Mouse (Mus musculus) right cerebral cortex, adult 18-20 months (tissue): ENCODE results near the gene Pdia4.
A peak's percentile ranks its signal among the peaks of the same experiment; 100 is the strongest.
"Not testable (repeated sequence)": the region's sequence is repeated elsewhere in the genome, so short reads cannot be mapped to it uniquely, and the experiment has no call there.

Experiments
- DNase-seq: peaks from one replicate; pipeline ENCODE4 v3.0.0; 2022; ENCODE audit warnings: mixed read lengths

The Pdia4 gene

GRCm38 (mm10) chr6:47813257-47813878, at the start of gene Pdia4:
Pdia4 (minus strand) TSS chr6:47813430.
- DNase-seq: peak; percentile 99

- not testable (repeated sequence) for DNase-seq
Observed at GRCm38 (mm10) chr6:47857729-47858128, 44.5 kb upstream of the Pdia4 start.

- DNase-seq: no peak
Observed at GRCm38 (mm10) chr6:47857241-47857640, 44.0 kb upstream of the Pdia4 start.

GRCm38 (mm10) chr6:47845779-47846178, 32.5 kb upstream of the Pdia4 start:
- no peak for DNase-seq

- DNase-seq: no peak
Observed at GRCm38 (mm10) chr6:47842337-47842736, 29.1 kb upstream of the Pdia4 start.

- DNase-seq: no peak
Observed at GRCm38 (mm10) chr6:47841831-47842230, 28.6 kb upstream of the Pdia4 start.

- no peak for DNase-seq
Observed at GRCm38 (mm10) chr6:47841077-47841476, 27.8 kb upstream of the Pdia4 start.

GRCm38 (mm10) chr6:47837630-47838029, 24.4 kb upstream of the Pdia4 start:
- no peak for DNase-seq

- DNase-seq: peak; percentile 28
Observed at GRCm38 (mm10) chr6:47835984-47836521, 22.8 kb upstream of the Pdia4 start.

GRCm38 (mm10) chr6:47835482-47835983, 22.3 kb upstream of the Pdia4 start, which contains the start of gene Zfp398:
Zfp398 (plus strand) TSS chr6:47835661.
- peak; percentile 96 for DNase-seq

GRCm38 (mm10) chr6:47832220-47832619, 19.0 kb upstream of the Pdia4 start:
- DNase-seq: no peak

- DNase-seq: peak; percentile 93
Observed at GRCm38 (mm10) chr6:47830104-47831078, 17.2 kb upstream of the Pdia4 start, which contains the start of gene Zfp786. Zfp786 (minus strand) TSS chr6:47830867.

- DNase-seq: no peak
Observed at GRCm38 (mm10) chr6:47828950-47829349, 15.7 kb upstream of the Pdia4 start.

- no peak for DNase-seq
Observed at GRCm38 (mm10) chr6:47827462-47827861, 14.2 kb upstream of the Pdia4 start.

GRCm38 (mm10) chr6:47824241-47824640, 11.0 kb upstream of the Pdia4 start:
- no peak for DNase-seq

- DNase-seq: no peak
Observed at GRCm38 (mm10) chr6:47821776-47822175, 8.5 kb upstream of the Pdia4 start.

GRCm38 (mm10) chr6:47821236-47821635, 8.0 kb upstream of the Pdia4 start:
- no peak for DNase-seq

- DNase-seq: no peak
Observed at GRCm38 (mm10) chr6:47819626-47820325, 6.5 kb upstream of the Pdia4 start.

GRCm38 (mm10) chr6:47818721-47819120, 5.5 kb upstream of the Pdia4 start:
- DNase-seq: no peak

- no peak for DNase-seq
Observed at GRCm38 (mm10) chr6:47816151-47816550, 2.9 kb upstream of the Pdia4 start.

GRCm38 (mm10) chr6:47812271-47812915, 837 bp downstream of the Pdia4 start:
- no peak for DNase-seq

GRCm38 (mm10) chr6:47811324-47811723, 1.9 kb downstream of the Pdia4 start:
- DNase-seq: no peak
